Mouse (Mus musculus) heart, embryonic 12.5 days (tissue): ENCODE results near the gene Evi5. TPM values are rescaled to one million over a fixed set of nuclear protein-coding genes. Genes with fewer than 3 reads are reported as not detected.

Experiments
- ATAC-seq: fragments of 200-750 bp; cut with Nextera tagmentation; 2 replicates; pipeline ENCODE4 v1.8.0; 2017; ENCODE audit warnings: moderate TSS enrichment, moderate library complexity; ENCODE audit not compliant: insufficient number of reproducible peaks, low FRiP score
- H3K27ac ChIP-seq: fragments of 300-500 bp; sonication (generic); 2 replicates; pipeline ENCODE4 v1.5.1; 2016; ENCODE audit warnings: mild to moderate bottlenecking, moderate library complexity; ENCODE audit not compliant: poor library complexity, severe bottlenecking
- H3K27me3 ChIP-seq: fragments of 300-500 bp; sonication (generic); replicated peaks from 2 replicates; pipeline ENCODE4 v1.6.1; 2016; ENCODE audit warnings: mild to moderate bottlenecking, moderate library complexity
- H3K36me3 ChIP-seq: fragments of 300-500 bp; sonication (generic); 2 replicates; pipeline ENCODE4 v1.6.1; 2016; ENCODE audit warnings: mild to moderate bottlenecking, moderate library complexity
- H3K4me1 ChIP-seq: fragments of 300-500 bp; sonication (generic); replicated peaks from 2 replicates; pipeline ENCODE4 v1.6.1; 2016; ENCODE audit warnings: mild to moderate bottlenecking
- H3K4me2 ChIP-seq: fragments of 300-500 bp; sonication (generic); 2 replicates; pipeline ENCODE4 v1.6.1; 2016; ENCODE audit warnings: mild to moderate bottlenecking, moderate library complexity
- H3K4me3 ChIP-seq: fragments of 300-500 bp; sonication (generic); 2 replicates; pipeline ENCODE4 v1.5.1; 2016; ENCODE audit warnings: mild to moderate bottlenecking
- H3K9ac ChIP-seq: fragments of 300-500 bp; sonication (generic); 2 replicates; pipeline ENCODE4 v1.6.1; 2016; ENCODE audit warnings: mild to moderate bottlenecking, moderate library complexity
- H3K9me3 ChIP-seq: fragments of 300-500 bp; sonication (generic); replicated peaks from 2 replicates; pipeline ENCODE4 v1.6.1; 2016; ENCODE audit warnings: mild to moderate bottlenecking, moderate library complexity
- WGBS: fragments of 180-500 bp; shearing (Covaris S2); methylation state at CpG from one replicate; pipeline ENCODE4 v1.1.7; 2016; 5-methylcytosine and 5-hydroxymethylcytosine counted together
- polyA plus RNA-seq: library from polyadenylated mRNA; unstranded; fragments of >200 nt; fragmentation: Nextera tagmentation; extraction: Ambion mirVana; gene quantifications from 2 replicates; pipeline ENCODE4 v1.2.1, GENCODE M21; 2016

Gene Evi5
- polyA plus RNA-seq, 1 experiment from 2014 or later = 57.5 TPM

DNA sequence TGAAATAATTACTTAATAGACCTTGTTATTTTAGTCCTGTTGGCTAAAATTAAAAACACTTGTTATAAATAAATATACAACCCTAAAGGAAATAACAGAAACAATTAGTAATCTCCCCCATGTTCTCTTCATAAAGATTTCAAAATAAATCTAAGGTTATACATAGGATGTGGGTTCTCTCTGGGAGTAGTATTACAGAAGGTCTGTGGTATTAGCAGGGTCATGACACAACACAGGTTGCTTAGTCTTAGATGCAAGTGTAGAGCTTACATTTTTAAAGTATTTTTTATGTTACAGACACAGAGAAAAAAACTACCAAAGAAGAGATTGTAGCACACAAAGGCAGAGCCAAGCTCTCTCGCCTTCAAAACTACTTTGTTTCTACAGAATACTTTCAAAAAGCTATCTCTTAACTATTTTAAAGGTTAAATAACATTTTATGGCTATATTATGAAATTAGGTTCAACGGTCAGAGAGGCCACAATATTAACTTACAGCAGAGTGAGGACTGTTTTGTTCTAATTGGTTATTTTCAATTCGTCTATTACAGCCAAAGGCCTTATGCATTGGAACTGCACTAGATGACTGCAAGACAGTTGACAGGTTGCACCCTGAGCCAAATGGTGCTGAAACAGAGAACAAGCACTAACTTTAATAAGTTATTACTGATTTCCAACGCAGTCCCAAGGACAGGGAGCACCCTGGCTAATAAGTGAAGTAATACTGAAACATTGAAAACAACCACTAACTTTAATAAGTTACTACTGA lies 97.9 kb downstream of the Evi5 start:
- 86% methylated on average over 4 of the region's 4 CpGs for WGBS
- H3K9ac ChIP-seq = no peak overlapping the region

DNA sequence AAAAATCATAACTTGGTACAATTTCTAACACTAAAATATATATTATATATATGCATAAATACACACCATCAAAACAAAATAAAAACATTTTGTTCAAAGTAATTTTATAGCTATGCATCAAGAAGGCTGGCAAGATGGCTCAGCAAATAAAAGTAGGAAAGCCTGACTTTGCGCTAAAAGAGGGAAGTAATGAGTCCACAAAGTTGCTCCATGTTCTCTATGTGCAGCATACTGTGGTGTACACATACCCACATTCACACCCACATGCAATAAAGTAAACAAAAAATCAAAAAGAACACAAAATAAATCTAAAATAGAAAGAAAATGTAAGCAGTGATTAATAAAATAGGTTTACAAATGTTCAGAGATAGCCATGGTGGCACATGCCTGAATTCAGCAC lies 99.0 kb downstream of the Evi5 start:
- Histone ChIP-seq H3K4me2 (no peak overlapping the region), H3K9me3 (no peaks in the 10 kb centered on the region), H3K36me3 (peaks cover 16% of the 10 kb centered on the region), H3K4me3 (no peak overlapping the region), H3K4me1 (no peaks in the 10 kb centered on the region), H3K27ac (no peak overlapping the region), H3K9ac (no peak overlapping the region), H3K27me3 (no peaks in the 10 kb centered on the region)
- 98% methylated on average over 1 of the region's 1 CpGs for WGBS
- no peak for ATAC-seq

More for the DNA sequence above, 97.9 kb downstream of the Evi5 start:
- no peak for ATAC-seq
- H3K9me3 ChIP-seq = no peaks in the 10 kb centered on the region
- no peak overlapping the region for H3K27ac ChIP-seq
- H3K4me1 ChIP-seq = no peaks in the 10 kb centered on the region
- no peak overlapping the region for H3K4me3 ChIP-seq
- peaks cover 18% of the 10 kb centered on the region for H3K36me3 ChIP-seq
- no peak overlapping the region for H3K4me2 ChIP-seq
- no peaks in the 10 kb centered on the region for H3K27me3 ChIP-seq

DNA sequence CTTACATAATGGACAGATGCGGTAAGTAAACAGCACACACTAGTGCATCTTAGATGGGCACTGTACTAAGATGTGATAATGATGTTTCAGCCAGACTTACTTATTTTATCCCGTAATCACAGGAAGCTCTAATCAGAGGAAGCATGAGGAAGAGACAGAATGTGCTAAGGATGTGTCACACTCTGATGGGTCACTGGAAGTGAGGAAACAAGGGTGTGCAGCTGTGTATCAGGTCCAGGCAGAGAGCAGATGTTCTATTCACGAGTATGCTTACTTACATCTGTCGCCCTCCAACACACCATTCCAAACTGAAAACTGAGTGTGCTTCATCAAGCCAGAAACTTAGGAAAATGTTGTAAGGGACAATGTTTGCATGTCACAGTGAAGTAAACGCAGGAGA lies 102.9 kb downstream of the Evi5 start:
- Histone ChIP-seq H3K36me3 (peaks cover 21% of the 10 kb centered on the region), H3K4me1 (no peaks in the 10 kb centered on the region), H3K9ac (no peak overlapping the region), H3K4me2 (no peak overlapping the region), H3K9me3 (peaks cover 10% of the 10 kb centered on the region), H3K27ac (no peak overlapping the region), H3K27me3 (no peaks in the 10 kb centered on the region), H3K4me3 (no peak overlapping the region)
- no peak for ATAC-seq
- WGBS = 63% methylated on average over 5 of the region's 5 CpGs

DNA sequence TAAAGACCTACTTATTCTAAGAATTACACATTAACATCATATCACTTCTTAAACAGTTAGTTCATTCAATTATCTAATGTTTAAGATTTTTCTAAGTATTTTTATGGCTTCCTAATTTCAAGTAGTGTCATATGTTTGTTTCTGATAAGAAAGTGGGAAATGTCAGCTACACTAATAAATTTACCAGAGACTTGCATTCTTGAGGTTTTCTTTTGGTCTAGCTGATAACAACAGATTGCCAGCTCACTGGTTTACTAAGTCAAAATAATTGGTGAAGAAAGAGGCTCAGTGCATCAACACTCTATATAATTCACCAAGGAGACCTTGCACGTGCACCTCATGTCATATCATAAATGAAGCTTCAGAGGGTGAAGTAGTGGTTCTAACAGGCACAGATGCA lies 106.7 kb downstream of the Evi5 start:
- H3K4me1 ChIP-seq = peaks cover 4% of the 10 kb centered on the region
- 87% methylated on average over 1 of the region's 1 CpGs for WGBS
- H3K27me3 ChIP-seq = no peaks in the 10 kb centered on the region
- peaks cover 16% of the 10 kb centered on the region for H3K36me3 ChIP-seq
- no peak for ATAC-seq
- H3K4me3 ChIP-seq = no peak overlapping the region
- H3K9ac ChIP-seq = no peak overlapping the region
- H3K9me3 ChIP-seq = peaks cover 10% of the 10 kb centered on the region
- no peak overlapping the region for H3K27ac ChIP-seq
- no peak overlapping the region for H3K4me2 ChIP-seq

GRCm38 (mm10) chr5:107765946-107766345 lies 109.0 kb downstream of the Evi5 start:
- Histone ChIP-seq H3K9ac (no peak overlapping the region), H3K4me2 (no peak overlapping the region), H3K9me3 (peaks cover 10% of the 10 kb centered on the region), H3K4me1 (peaks cover 4% of the 10 kb centered on the region), H3K27me3 (no peaks in the 10 kb centered on the region), H3K27ac (no peak overlapping the region), H3K36me3 (peaks cover 19% of the 10 kb centered on the region), H3K4me3 (no peak overlapping the region)
- WGBS = 94% methylated on average over 4 of the region's 4 CpGs
- no peak for ATAC-seq

- ATAC-seq = no peak
- Histone ChIP-seq H3K4me1 (peaks cover 9% of the 10 kb centered on the region), H3K27ac (no peak overlapping the region), H3K9ac (no peak overlapping the region), H3K27me3 (no peaks in the 10 kb centered on the region), H3K36me3 (peaks cover 22% of the 10 kb centered on the region), H3K9me3 (peaks cover 10% of the 10 kb centered on the region), H3K4me3 (no peak overlapping the region), H3K4me2 (no peak overlapping the region)
- 43% methylated on average over 1 of the region's 1 CpGs for WGBS
Measured at GRCm38 (mm10) chr5:107764486-107764885, 110.4 kb downstream of the Evi5 start.

- Histone ChIP-seq H3K36me3 (peaks cover 22% of the 10 kb centered on the region), H3K4me3 (no peak overlapping the region), H3K4me1 (peaks cover 14% of the 10 kb centered on the region), H3K27me3 (no peaks in the 10 kb centered on the region), H3K9me3 (peaks cover 10% of the 10 kb centered on the region), H3K9ac (no peak overlapping the region), H3K27ac (no peak overlapping the region), H3K4me2 (no peak overlapping the region)
- no peak for ATAC-seq
Measured at GRCm38 (mm10) chr5:107763674-107764073, 111.2 kb downstream of the Evi5 start.

DNA sequence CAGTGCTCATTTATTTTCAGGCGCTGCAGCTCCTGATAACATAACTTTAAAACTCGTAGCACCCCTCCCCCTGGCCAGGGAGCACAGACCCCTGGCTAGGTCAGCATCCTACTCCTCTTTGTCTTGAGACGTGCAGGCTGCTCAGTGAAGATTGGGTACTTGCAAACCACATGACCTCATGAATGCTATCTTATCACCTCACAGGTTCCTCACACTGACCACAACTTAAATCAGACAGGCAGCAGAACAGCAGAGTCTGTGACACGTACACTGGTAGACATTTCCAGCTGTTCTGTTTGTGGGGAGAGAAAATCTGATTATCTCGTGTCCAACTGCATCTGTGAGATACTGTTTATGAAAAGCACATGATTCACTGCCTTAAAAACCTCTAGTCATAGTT lies 115.8 kb downstream of the Evi5 start:
- 5% methylated on average over 5 of the region's 5 CpGs for WGBS
- Histone ChIP-seq H3K4me3 (no peak overlapping the region), H3K27ac (no peak overlapping the region; the same call in 1 of the 2 replicates), H3K27me3 (no peaks in the 10 kb centered on the region), H3K9ac (no peak overlapping the region), H3K9me3 (no peaks in the 10 kb centered on the region), H3K4me2 (no peak overlapping the region), H3K36me3 (peaks cover 25% of the 10 kb centered on the region), H3K4me1 (peaks cover 14% of the 10 kb centered on the region)
- peak; percentile 84 for ATAC-seq

- H3K4me2 ChIP-seq = no peak overlapping the region
- H3K4me3 ChIP-seq = no peak overlapping the region
- no peak overlapping the region for H3K27ac ChIP-seq
- 79% methylated on average over 2 of the region's 2 CpGs for WGBS
- no peak for ATAC-seq
- peaks cover 23% of the 10 kb centered on the region for H3K36me3 ChIP-seq
- H3K9ac ChIP-seq = no peak overlapping the region
- H3K27me3 ChIP-seq = no peaks in the 10 kb centered on the region
- H3K9me3 ChIP-seq = no peaks in the 10 kb centered on the region
- H3K4me1 ChIP-seq = peaks cover 14% of the 10 kb centered on the region
Measured at GRCm38 (mm10) chr5:107756072-107756471, 118.8 kb downstream of the Evi5 start.

DNA sequence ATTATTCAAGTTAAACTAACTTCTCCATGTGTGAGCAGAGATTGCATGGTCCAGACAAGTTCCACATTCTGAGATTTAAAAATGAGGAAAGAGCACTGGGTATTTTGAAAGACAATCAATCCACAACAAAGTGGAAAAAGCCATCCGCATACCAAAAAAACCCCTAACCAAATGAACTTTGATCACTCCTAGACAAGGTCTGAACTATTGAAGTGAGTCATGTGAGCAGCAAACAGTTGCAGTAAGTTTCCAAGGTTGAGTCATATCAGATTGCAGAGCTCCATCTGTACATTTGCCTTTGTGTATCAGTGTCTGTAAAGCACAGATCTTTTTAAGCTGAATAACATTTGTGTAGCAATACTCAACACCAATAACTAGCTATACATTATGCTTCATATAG lies 120.2 kb downstream of the Evi5 start:
- no peak overlapping the region for H3K9ac ChIP-seq
- H3K4me3 ChIP-seq = no peak overlapping the region
- H3K4me2 ChIP-seq = no peak overlapping the region
- no peaks in the 10 kb centered on the region for H3K27me3 ChIP-seq
- H3K4me1 ChIP-seq = peaks cover 16% of the 10 kb centered on the region
- 88% methylated on average over 1 of the region's 1 CpGs for WGBS
- peaks cover 21% of the 10 kb centered on the region for H3K36me3 ChIP-seq
- H3K9me3 ChIP-seq = no peaks in the 10 kb centered on the region
- H3K27ac ChIP-seq = no peak overlapping the region
- ATAC-seq = no peak

DNA sequence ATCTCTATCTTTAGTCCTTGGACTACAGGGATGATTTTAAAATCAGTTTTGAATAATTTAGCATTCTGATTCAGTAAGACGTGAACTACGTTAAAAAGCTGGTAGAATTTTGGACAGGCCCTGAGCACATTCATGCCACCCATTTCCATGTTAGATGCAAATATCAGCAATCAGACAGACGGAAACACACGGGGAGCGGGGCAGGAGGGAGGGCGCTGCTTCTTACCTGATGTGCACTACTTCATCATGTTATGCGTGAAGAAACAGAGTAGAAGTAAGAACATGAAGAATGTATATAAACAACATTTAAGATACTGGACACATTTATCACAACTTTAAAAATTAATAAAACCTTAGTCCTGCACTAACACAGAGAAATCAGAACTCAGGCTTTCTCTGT lies 121.3 kb downstream of the Evi5 start:
- H3K9me3 ChIP-seq = no peaks in the 10 kb centered on the region

More for the DNA sequence above, 121.3 kb downstream of the Evi5 start:
- Histone ChIP-seq H3K27ac (no peak overlapping the region), H3K4me3 (no peak overlapping the region), H3K27me3 (no peaks in the 10 kb centered on the region), H3K36me3 (peaks cover 19% of the 10 kb centered on the region), H3K9ac (no peak overlapping the region), H3K4me1 (peaks cover 12% of the 10 kb centered on the region), H3K4me2 (no peak overlapping the region)
- no peak for ATAC-seq
- WGBS = 94% methylated on average over 7 of the region's 7 CpGs
